In the genomic region with DNA sequence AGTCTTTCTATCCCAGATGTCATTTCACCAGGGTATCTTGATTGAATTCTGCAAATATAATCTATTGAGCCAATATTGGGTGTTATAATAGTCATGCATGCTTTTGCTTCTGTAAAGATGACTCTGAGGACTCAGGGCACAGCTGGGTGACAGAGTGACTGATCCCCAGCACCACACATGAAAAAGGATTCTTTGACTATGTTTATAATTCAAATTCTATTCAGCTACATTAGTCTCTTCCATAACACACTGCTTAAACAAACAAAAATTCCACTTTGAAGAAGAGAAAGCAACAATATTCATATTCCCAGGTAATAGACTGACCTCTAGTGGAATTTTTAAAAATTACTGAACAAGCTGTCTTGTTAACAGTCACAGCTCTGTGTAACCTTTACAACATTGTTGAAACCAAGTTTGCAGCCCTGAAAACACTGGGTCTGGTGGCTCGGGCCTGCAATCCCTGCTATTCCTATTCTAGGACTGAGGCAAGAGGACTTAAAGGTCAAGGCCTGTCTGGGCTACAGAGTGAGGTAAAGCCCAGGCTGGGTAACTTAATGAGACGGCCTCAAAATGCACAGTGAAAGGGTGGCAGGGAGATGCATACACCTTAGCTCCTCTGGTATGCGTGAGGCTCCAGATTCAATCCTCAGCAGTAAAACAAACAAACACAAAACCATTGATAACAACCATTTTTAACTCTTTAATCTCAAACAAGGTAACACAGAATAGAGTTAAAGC, we compare ENCODE assay signal across 12 mouse cellular contexts. TPM values are rescaled to one million over a fixed set of nuclear protein-coding genes. Genes with fewer than 3 reads are reported as not detected.
DNase-seq lines count a peak whose midpoint lies in the region; ATAC-seq and TF ChIP-seq lines count a peak whose summit lies in the region.
"Had no signal": no experiment of that assay in that cellular context is flagged by ENCODE, and none has a peak within 500 bp of the region (broad histone marks: within the 10 kb centered on the region; RNA-seq: fewer than 3 reads in every experiment).

No protein-coding gene starts in this region.

- H3K79me2 ChIP-seq in CH12.LX (replicated peaks; ENCODE audit: control insufficient read depth, extremely low read depth, insufficient read depth, poor library complexity, severe bottlenecking): no peaks in the 10 kb centered on the region

- peak; percentile 7 for DNase-seq in kidney, adult 2 months
- no peak for DNase-seq in kidney, postnatal 10 days
- DNase-seq in CH12.LX (ENCODE audit: extremely low read depth): peak; percentile 29
- DNase-seq in Patski (ENCODE audit: low read depth, low spot score): no peak
- DNase-seq in ovary, adult 18-20 months (ENCODE audit: low spot score): no peak
- DNase-seq in left cerebral cortex, adult 8-10 months (ENCODE audit: low spot score in 2 of 2): no peak
- DNase-seq: adrenal gland, postnatal 36 days; left cerebral cortex, postnatal 4 days had no signal

- no peak overlapping the region for H3K4me3 ChIP-seq in kidney, adult 2 months (ENCODE audit: insufficient read depth, low read depth, low read length)
- no peak overlapping the region for H3K4me3 ChIP-seq in CH12.LX (replicated peaks in 1 of 3; ENCODE audit: low read depth in 2 of 3, low read length in 2 of 3, poor library complexity in 1 of 3)
- H3K4me3 ChIP-seq in midbrain, embryonic 13.5 days (replicated peaks): no peak overlapping the region
- H3K4me3 ChIP-seq: embryonic facial prominence, embryonic 15.5 days had no signal

- peak; percentile 62 for ATAC-seq in Patski
- peak; percentile 58 for ATAC-seq in midbrain, embryonic 13.5 days
- no peak for ATAC-seq in megakaryocyte-erythroid progenitor cell, adult 5-6 weeks (replicated peaks; ENCODE audit: low FRiP score, low TSS enrichment, poor library complexity, severe bottlenecking)

- H3K4me2 ChIP-seq in CH12.LX (ENCODE audit: insufficient read depth, low read depth, poor library complexity, severe bottlenecking): no peak overlapping the region
- H3K4me2 ChIP-seq in midbrain, embryonic 13.5 days (replicated peaks): no peak overlapping the region
- H3K4me2 ChIP-seq: embryonic facial prominence, embryonic 15.5 days had no signal

- H3K36me3 ChIP-seq in kidney, adult 2 months (ENCODE audit: control insufficient read depth, insufficient read depth, low read length): no peaks in the 10 kb centered on the region
- H3K36me3 ChIP-seq in CH12.LX (replicated peaks in 1 of 2; ENCODE audit: control insufficient read depth in 1 of 2, insufficient read depth in 1 of 2, low read length in 1 of 2): no peaks in the 10 kb centered on the region
- no peaks in the 10 kb centered on the region for H3K36me3 ChIP-seq in midbrain, embryonic 13.5 days
- H3K36me3 ChIP-seq: embryonic facial prominence, embryonic 15.5 days had no signal

- TF ChIP-seq POLR2A in kidney, adult 2 months (IDR thresholded peaks at IDR 0.05; ENCODE audit: low read depth, low read length): no peak
- TF ChIP-seq POLR2A in CH12.LX (IDR thresholded peaks at IDR 0.05; ENCODE audit: low read depth, low read length): no peak

- no peaks in the 10 kb centered on the region; the same call in 1 of the 2 replicates for H3K27me3 ChIP-seq in kidney, adult 2 months (replicated peaks; ENCODE audit: control insufficient read depth, insufficient read depth, low read length)
- peaks cover 13% of the 10 kb centered on the region for H3K27me3 ChIP-seq in CH12.LX (replicated peaks)
- H3K27me3 ChIP-seq in Patski: no peaks in the 10 kb centered on the region
- H3K27me3 ChIP-seq in midbrain, embryonic 13.5 days: no peaks in the 10 kb centered on the region
- H3K27me3 ChIP-seq: embryonic facial prominence, embryonic 15.5 days had no signal

- no peak overlapping the region for H3K9ac ChIP-seq in CH12.LX (ENCODE audit: insufficient read depth, low read depth)
- no peak overlapping the region for H3K9ac ChIP-seq in midbrain, embryonic 13.5 days (replicated peaks)
- H3K9ac ChIP-seq: embryonic facial prominence, embryonic 15.5 days had no signal

- POLR2A ChIA-PET in Patski (lab: Charles Lee): no interaction called here

- 64% methylated on average over 3 of the region's 3 CpGs for WGBS in kidney, adult 2 months
- 70% methylated on average over 3 of the region's 3 CpGs for WGBS in midbrain, embryonic 13.5 days

- no peak overlapping the region for H3K27ac ChIP-seq in kidney, adult 2 months (ENCODE audit: insufficient read depth, low read depth, low read length)
- H3K27ac ChIP-seq in CH12.LX (ENCODE audit: insufficient read depth, low read depth): no peak overlapping the region
- no peak overlapping the region for H3K27ac ChIP-seq in midbrain, embryonic 13.5 days
- H3K27ac ChIP-seq: embryonic facial prominence, embryonic 15.5 days had no signal

- 0 out of 2 replicates have a peak, but pooled peaks have one; percentile 3 for TF ChIP-seq CTCF in kidney, adult 2 months (conservative IDR thresholded peaks at IDR 0.05; ENCODE audit: insufficient read depth, insufficient read length, low read depth, low read length)
- peak; percentile 48 to 78; a peak in 3 of 4 replicates for TF ChIP-seq CTCF in CH12.LX (conservative IDR thresholded peaks at IDR 0.05 in 1 of 2, IDR thresholded peaks at IDR 0.05 in 1 of 2; ENCODE audit: low read depth in 2 of 2, low read length in 2 of 2)
- TF ChIP-seq CTCF in Patski (IDR thresholded peaks at IDR 0.05): peak; percentile 67

- peak; percentile 91 for TF ChIP-seq RAD21 in CH12.LX (IDR thresholded peaks at IDR 0.05; ENCODE audit: low read depth, low read length)

- in situ Hi-C loops in CH12.LX (cut with MboI; ENCODE audit: low pct_ligation_motif_present, low pct_unique_long_range_greater_than_20kb, low sequenced_read_pairs) (loop anchor here (10.0 to 25.0 kb wide), 2 partner anchors 187 to 290 kb away; no protein-coding TSS in a partner anchor), Patski (cut with MboI; ENCODE audit: low pct_unique_long_range_greater_than_20kb) (loop anchor here (5.0 to 10.0 kb wide), 3 partner anchors 190 to 322 kb away; no protein-coding TSS in a partner anchor)

- peaks cover 3% of the 10 kb centered on the region for H3K9me3 ChIP-seq in CH12.LX (replicated peaks; ENCODE audit: low read length)
- H3K9me3 ChIP-seq in midbrain, embryonic 13.5 days: peaks cover 3% of the 10 kb centered on the region; the same call in 1 of the 2 replicates
- H3K9me3 ChIP-seq: embryonic facial prominence, embryonic 15.5 days had no signal

- no peak for TF ChIP-seq EP300 in CH12.LX (IDR thresholded peaks at IDR 0.05; ENCODE audit: low read length)

- CTCF ChIA-PET in Patski (lab: Charles Lee): interaction anchor here (0.7 to 3.1 kb wide), 13 partner anchors 12 to 325 kb away, joined by 3 to 16 read pairs (median 3); no protein-coding TSS in a partner anchor

- dilution Hi-C loops in CH12.LX (cut with MboI; ENCODE audit: extremely low pct_ligation_motif_present, extremely low pct_unique_long_range_greater_than_20kb, low sequenced_read_pairs): no loop called here

- no peaks in the 10 kb centered on the region for H3K4me1 ChIP-seq in kidney, adult 2 months (ENCODE audit: control insufficient read depth, insufficient read depth, low read length)
- no peaks in the 10 kb centered on the region for H3K4me1 ChIP-seq in CH12.LX (ENCODE audit: control insufficient read depth in 1 of 2, insufficient read depth in 2 of 2)
- H3K4me1 ChIP-seq in midbrain, embryonic 13.5 days (replicated peaks): no peaks in the 10 kb centered on the region
- H3K4me1 ChIP-seq: embryonic facial prominence, embryonic 15.5 days had no signal

TF ChIP-seq in CH12.LX, 34 proteins besides CTCF, POLR2A, EP300 and RAD21:
- TF ChIP-seq E2F4 (IDR thresholded peaks at IDR 0.05; ENCODE audit: insufficient replicate concordance, low read depth, low read length) (no peak), SMC3 (IDR thresholded peaks at IDR 0.05; ENCODE audit: low read depth, low read length) (peak; percentile 52)
TF ChIP-seq in CH12.LX: peak in this region for 1.

RNA-seq across cellular contexts. Expression of gene Stk33, which starts 14.3 kb away (rescaled TPM):
- 0.08 and 0.10 TPM in 2 replicates for polyA plus RNA-seq in kidney, adult 2 months (2012; rRNA removed)
- total RNA-seq in CH12.LX (2012; rRNA removed) (not detected in 2 replicates), CH12.LX (2014; rRNA removed) (not detected in 2 replicates)
- polyA plus RNA-seq in CH12.LX (2012; ENCODE audit: insufficient read length, low read depth) (not detected in 2 replicates), Patski (2021) (not detected)
- 12.8 and 17.3 TPM in 2 replicates for polyA plus RNA-seq in midbrain, embryonic 13.5 days (2015; fragmentation: Nextera tagmentation; extraction: Ambion mirVana)
- total RNA-seq in megakaryocyte-erythroid progenitor cell, adult 5-6 weeks (2014; fragmentation: Nextera tagmentation): not detected in 2 replicates
- not detected in 2 replicates for total RNA-seq in megakaryocyte-erythroid progenitor cell, adult 5-6 weeks (2017)
- 1 to 10 TPM; 1.1 to 2.9 (median 2.0) TPM for total RNA-seq in left cerebral cortex, adult 8-10 months (2022)
- total RNA-seq: monocyte, adult 5-6 weeks had no signal

Comparison
In these comparisons a context has a peak if more than half of its experiments do, and no peak if none do; other contexts are left out.
1. DNase-seq: peak in kidney, adult 2 months (single experiment) and CH12.LX (single experiment); none in kidney, postnatal 10 days (single experiment), Patski (single experiment), ovary, adult 18-20 months (single experiment) and left cerebral cortex, adult 8-10 months (0 of 2).
2. CTCF ChIP-seq: peak in every context shown above with its lines; median percentile 67 in Patski; 63 in CH12.LX; 3 in kidney, adult 2 months.
3. RNA of gene Stk33, which starts 14.3 kb away (polyA plus RNA-seq): 12.8 to 17.3 TPM in midbrain, embryonic 13.5 days; 0.08 to 0.10 TPM in kidney, adult 2 months, not detected in Patski (single experiment) and not detected in CH12.LX; every median in the first group is over 10 times any median in the second.